15 mouse cellular contexts compared by ENCODE assay signal in the genomic region with DNA sequence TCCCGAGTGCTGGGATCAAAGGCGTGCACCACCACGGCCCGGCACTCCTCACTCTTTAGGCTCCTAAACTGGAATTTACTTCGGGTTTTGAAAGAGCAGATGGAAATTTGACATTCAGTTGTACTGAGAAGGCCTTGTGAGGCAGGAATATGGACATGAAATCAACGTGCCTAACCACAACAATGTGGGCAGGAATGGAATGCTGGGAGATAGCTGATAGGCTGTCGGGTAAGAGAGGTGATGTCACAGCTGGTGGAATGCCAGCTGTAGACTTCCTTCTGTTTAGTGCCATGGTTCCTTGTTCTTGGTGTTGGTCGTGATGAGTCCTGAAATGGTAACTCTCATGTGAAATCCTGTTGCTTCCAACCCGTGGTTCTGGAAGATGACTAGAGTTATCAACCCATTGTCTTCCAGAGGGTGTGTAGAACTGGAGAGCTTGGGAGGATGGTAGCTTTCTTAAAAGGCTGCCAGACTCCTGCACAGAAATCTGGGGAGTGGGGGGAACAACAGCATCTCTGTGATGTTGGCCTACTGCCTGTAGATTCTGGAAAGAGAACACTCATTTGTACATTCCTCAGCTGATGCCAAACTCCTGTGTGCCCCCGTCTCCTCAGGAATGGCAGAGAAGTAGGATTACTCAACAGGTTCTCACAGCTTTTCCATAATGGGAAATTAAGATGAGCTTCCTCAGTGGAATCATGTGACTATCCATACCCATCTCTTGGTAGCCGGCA. TPM values are rescaled to one million over a fixed set of nuclear protein-coding genes. Genes with fewer than 3 reads are reported as not detected.
DNase-seq lines count a peak whose midpoint lies in the region; ATAC-seq and TF ChIP-seq lines count a peak whose summit lies in the region.
"Had no signal": no experiment of that assay in that cellular context is flagged by ENCODE, and none has a peak within 500 bp of the region (broad histone marks: within the 10 kb centered on the region; RNA-seq: fewer than 3 reads in every experiment).

No protein-coding gene starts in this region.

- no peak overlapping the region for H3K27ac ChIP-seq in midbrain, embryonic 11.5 days (ENCODE audit: low read depth, low read length)
- no peak overlapping the region for H3K27ac ChIP-seq in midbrain, embryonic 14.5 days (replicated peaks; ENCODE audit: low read depth, low read length)
- H3K27ac ChIP-seq in heart, postnatal 0 days (ENCODE audit: low read depth) = peak overlapping the region; percentile 86
- no peak overlapping the region for H3K27ac ChIP-seq in stomach, postnatal 0 days (replicated peaks)
- no peak overlapping the region for H3K27ac ChIP-seq in midbrain, embryonic 15.5 days
- H3K27ac ChIP-seq: limb, embryonic 13.5 days had no signal

- H3K27me3 ChIP-seq in midbrain, embryonic 11.5 days (ENCODE audit: control insufficient read depth, insufficient read depth, low read length) = no peaks in the 10 kb centered on the region
- H3K27me3 ChIP-seq in midbrain, embryonic 14.5 days (ENCODE audit: control insufficient read depth, insufficient read depth, low read length) = no peaks in the 10 kb centered on the region
- no peaks in the 10 kb centered on the region for H3K27me3 ChIP-seq in heart, postnatal 0 days (ENCODE audit: control insufficient read depth, insufficient read depth, low read length)
- H3K27me3 ChIP-seq in stomach, postnatal 0 days (ENCODE audit: control insufficient read depth, insufficient read depth, low read length) = no peaks in the 10 kb centered on the region
- no peaks in the 10 kb centered on the region for H3K27me3 ChIP-seq in midbrain, embryonic 15.5 days (replicated peaks)
- H3K27me3 ChIP-seq: limb, embryonic 13.5 days had no signal

- no peak for ATAC-seq in midbrain, embryonic 11.5 days (ENCODE audit: low FRiP score)
- no peak for ATAC-seq in midbrain, embryonic 14.5 days (ENCODE audit: low FRiP score, low TSS enrichment)
- ATAC-seq in heart, postnatal 0 days (ENCODE audit: insufficient read depth, low read depth) = peak; percentile 40; the same call in 1 of the 2 replicates
- peak; percentile 55; the same call in 1 of the 2 replicates for ATAC-seq in stomach, postnatal 0 days (ENCODE audit: low FRiP score, low TSS enrichment)
- no peak for ATAC-seq in frontal cortex, adult (ENCODE audit: low TSS enrichment)
- no peak for ATAC-seq in midbrain, embryonic 15.5 days (replicated peaks)
- ATAC-seq: inflammation-experienced regulatory T-cells, adult 6 months had no signal

- DNase-seq in cerebellum, postnatal 14 days = peak; percentile 13 to 16
- no peak for DNase-seq in cerebellum, adult 11 months
- peak; percentile 78 for DNase-seq in midbrain, embryonic 11.5 days (ENCODE audit: low spot score, missing footprints)
- no peak for DNase-seq in midbrain, embryonic 14.5 days
- peak; percentile 77 for DNase-seq in heart, postnatal 0 days (ENCODE audit: low spot score)
- DNase-seq in stomach, postnatal 0 days (ENCODE audit: low spot score) = no peak
- DNase-seq: kidney, postnatal 4 days; thymus, postnatal 4 days had no signal

- no peak overlapping the region for H3K4me3 ChIP-seq in midbrain, embryonic 11.5 days (ENCODE audit: low read depth, low read length)
- no peak overlapping the region for H3K4me3 ChIP-seq in midbrain, embryonic 14.5 days (replicated peaks; ENCODE audit: low read depth, low read length)
- H3K4me3 ChIP-seq in heart, postnatal 0 days (ENCODE audit: low read depth, low read length) = no peak overlapping the region
- H3K4me3 ChIP-seq in stomach, postnatal 0 days (ENCODE audit: low read depth, low read length) = no peak overlapping the region
- no peak overlapping the region for H3K4me3 ChIP-seq in midbrain, embryonic 15.5 days
- H3K4me3 ChIP-seq: limb, embryonic 13.5 days had no signal

- no peaks in the 10 kb centered on the region for H3K9me3 ChIP-seq in midbrain, embryonic 11.5 days (ENCODE audit: control insufficient read depth, low read length)
- H3K9me3 ChIP-seq in midbrain, embryonic 14.5 days (ENCODE audit: control insufficient read depth, low read length) = no peaks in the 10 kb centered on the region
- H3K9me3 ChIP-seq in heart, postnatal 0 days (replicated peaks; ENCODE audit: control insufficient read depth, low read length) = no peaks in the 10 kb centered on the region
- H3K9me3 ChIP-seq in stomach, postnatal 0 days (ENCODE audit: control insufficient read depth, low read length) = no peaks in the 10 kb centered on the region
- no peaks in the 10 kb centered on the region for H3K9me3 ChIP-seq in midbrain, embryonic 15.5 days
- H3K9me3 ChIP-seq: limb, embryonic 13.5 days had no signal

- no peak for TF ChIP-seq CTCF in heart, postnatal 0 days (IDR thresholded peaks at IDR 0.05; ENCODE audit: low read depth)
- no peak for TF ChIP-seq CTCF in stomach, postnatal 0 days (IDR thresholded peaks at IDR 0.05; ENCODE audit: low read depth)

- H3K9ac ChIP-seq in midbrain, embryonic 11.5 days (ENCODE audit: low read length) = no peak overlapping the region
- H3K9ac ChIP-seq in midbrain, embryonic 14.5 days (replicated peaks; ENCODE audit: low read length) = no peak overlapping the region
- no peak overlapping the region for H3K9ac ChIP-seq in heart, postnatal 0 days (replicated peaks; ENCODE audit: low read depth, low read length)
- no peak overlapping the region for H3K9ac ChIP-seq in stomach, postnatal 0 days (ENCODE audit: low read length)
- H3K9ac ChIP-seq in midbrain, embryonic 15.5 days = no peak overlapping the region
- H3K9ac ChIP-seq: limb, embryonic 13.5 days had no signal

- no peaks in the 10 kb centered on the region for H3K36me3 ChIP-seq in midbrain, embryonic 11.5 days (ENCODE audit: control insufficient read depth, insufficient read depth, low read length)
- no peaks in the 10 kb centered on the region for H3K36me3 ChIP-seq in midbrain, embryonic 14.5 days (ENCODE audit: control insufficient read depth, insufficient read depth, low read length)
- 0 out of 2 replicates have a peak, but pooled peaks cover 4% of the 10 kb centered on the region for H3K36me3 ChIP-seq in heart, postnatal 0 days (replicated peaks; ENCODE audit: control insufficient read depth, insufficient read depth, low read length)
- H3K36me3 ChIP-seq in stomach, postnatal 0 days (ENCODE audit: control insufficient read depth, insufficient read depth, low read length) = no peaks in the 10 kb centered on the region
- H3K36me3 ChIP-seq in midbrain, embryonic 15.5 days (replicated peaks) = no peaks in the 10 kb centered on the region
- H3K36me3 ChIP-seq: limb, embryonic 13.5 days had no signal

- WGBS in midbrain, embryonic 11.5 days = 95% methylated on average over 11 of the region's 11 CpGs
- WGBS in midbrain, embryonic 14.5 days = 93% methylated on average over 11 of the region's 11 CpGs
- WGBS in heart, postnatal 0 days = 49% methylated on average over 11 of the region's 11 CpGs
- WGBS in stomach, postnatal 0 days = 72% methylated on average over 11 of the region's 11 CpGs
- WGBS in midbrain, embryonic 15.5 days = 93% methylated on average over 11 of the region's 11 CpGs

- no peak for TF ChIP-seq EP300 in heart, postnatal 0 days (IDR thresholded peaks at IDR 0.05; ENCODE audit: low read depth)
- TF ChIP-seq EP300 in stomach, postnatal 0 days (optimal IDR thresholded peaks at IDR 0.05) = no peak

- no peak overlapping the region for H3K4me2 ChIP-seq in midbrain, embryonic 11.5 days
- no peak overlapping the region for H3K4me2 ChIP-seq in midbrain, embryonic 14.5 days (ENCODE audit: low read length)
- no peak overlapping the region for H3K4me2 ChIP-seq in heart, postnatal 0 days (ENCODE audit: low read depth, low read length)
- no peak overlapping the region for H3K4me2 ChIP-seq in stomach, postnatal 0 days (replicated peaks; ENCODE audit: low read depth)
- H3K4me2 ChIP-seq in midbrain, embryonic 15.5 days = no peak overlapping the region
- H3K4me2 ChIP-seq: limb, embryonic 13.5 days had no signal

- H3K4me1 ChIP-seq in midbrain, embryonic 11.5 days (ENCODE audit: control insufficient read depth, insufficient read depth, low read length) = no peaks in the 10 kb centered on the region
- peaks cover 9% of the 10 kb centered on the region; the same call in 1 of the 2 replicates for H3K4me1 ChIP-seq in midbrain, embryonic 14.5 days (ENCODE audit: control insufficient read depth, insufficient read depth, low read length)
- peaks cover 59% of the 10 kb centered on the region for H3K4me1 ChIP-seq in heart, postnatal 0 days (ENCODE audit: control insufficient read depth, insufficient read depth)
- H3K4me1 ChIP-seq in stomach, postnatal 0 days (replicated peaks; ENCODE audit: control insufficient read depth, insufficient read depth) = 0 out of 2 replicates have a peak, but pooled peaks cover 5% of the 10 kb centered on the region
- peaks cover 8% of the 10 kb centered on the region for H3K4me1 ChIP-seq in midbrain, embryonic 15.5 days

RNA-seq across cellular contexts. Expression of gene Kat2b, which starts 17.4 kb away (rescaled TPM):
- polyA plus RNA-seq in midbrain, embryonic 11.5 days (2014; fragmentation: Nextera tagmentation; extraction: Ambion mirVana) = 4.9 and 5.5 TPM in 2 replicates
- polyA plus RNA-seq in midbrain, embryonic 14.5 days (2014; fragmentation: Nextera tagmentation; extraction: Ambion mirVana) = 9.2 and 9.4 TPM in 2 replicates
- total RNA-seq in heart, postnatal 0 days (2014; rRNA removed; ENCODE audit: low replicate concordance) = 65.1 and 71.3 TPM in 2 replicates
- polyA plus RNA-seq in heart, postnatal 0 days (2015; fragmentation: Nextera tagmentation; extraction: Ambion mirVana) = 11.0 and 12.1 TPM in 2 replicates
- polyA plus RNA-seq in stomach, postnatal 0 days (2015; fragmentation: Nextera tagmentation; extraction: Ambion mirVana) = 3.8 and 4.9 TPM in 2 replicates
- 6.5 and 6.7 TPM in 2 replicates for polyA plus RNA-seq in midbrain, embryonic 15.5 days (2015; fragmentation: Nextera tagmentation; extraction: Ambion mirVana)

RNA-seq across cellular contexts. Expression of gene Pp2d1, which starts 44.8 kb away (rescaled TPM):
- polyA plus RNA-seq in midbrain, embryonic 11.5 days (2014; fragmentation: Nextera tagmentation; extraction: Ambion mirVana) = 0.22 and 0.34 TPM in 2 replicates
- 0.49 and 0.66 TPM in 2 replicates for polyA plus RNA-seq in midbrain, embryonic 14.5 days (2014; fragmentation: Nextera tagmentation; extraction: Ambion mirVana)
- total RNA-seq in heart, postnatal 0 days (2014; rRNA removed; ENCODE audit: low replicate concordance) = not detected in 2 replicates
- polyA plus RNA-seq in heart, postnatal 0 days (2015; fragmentation: Nextera tagmentation; extraction: Ambion mirVana) = 0.14 TPM in 1 of 2 replicates, not detected in the other
- polyA plus RNA-seq in stomach, postnatal 0 days (2015; fragmentation: Nextera tagmentation; extraction: Ambion mirVana) = 0.12 and 0.22 TPM in 2 replicates
- 0.60 and 0.65 TPM in 2 replicates for polyA plus RNA-seq in midbrain, embryonic 15.5 days (2015; fragmentation: Nextera tagmentation; extraction: Ambion mirVana)
- total RNA-seq: common myeloid progenitor, adult 5-6 weeks; heart, postnatal 36 days; left cerebral cortex, adult 18-20 months had no signal

Comparison
In these comparisons a context has a peak if more than half of its experiments do, and no peak if none do; other contexts are left out.
1. DNase-seq: peak in cerebellum, postnatal 14 days (2 of 2), midbrain, embryonic 11.5 days (single experiment) and heart, postnatal 0 days (single experiment); none in cerebellum, adult 11 months (single experiment), midbrain, embryonic 14.5 days (single experiment) and stomach, postnatal 0 days (single experiment).
2. ATAC-seq: peak in heart, postnatal 0 days (single experiment) and stomach, postnatal 0 days (single experiment); none in midbrain, embryonic 11.5 days (single experiment), midbrain, embryonic 14.5 days (single experiment), frontal cortex, adult (single experiment) and midbrain, embryonic 15.5 days (single experiment).